Mouse (Mus musculus): ENCODE data around the gene Prrx2.

DNA sequence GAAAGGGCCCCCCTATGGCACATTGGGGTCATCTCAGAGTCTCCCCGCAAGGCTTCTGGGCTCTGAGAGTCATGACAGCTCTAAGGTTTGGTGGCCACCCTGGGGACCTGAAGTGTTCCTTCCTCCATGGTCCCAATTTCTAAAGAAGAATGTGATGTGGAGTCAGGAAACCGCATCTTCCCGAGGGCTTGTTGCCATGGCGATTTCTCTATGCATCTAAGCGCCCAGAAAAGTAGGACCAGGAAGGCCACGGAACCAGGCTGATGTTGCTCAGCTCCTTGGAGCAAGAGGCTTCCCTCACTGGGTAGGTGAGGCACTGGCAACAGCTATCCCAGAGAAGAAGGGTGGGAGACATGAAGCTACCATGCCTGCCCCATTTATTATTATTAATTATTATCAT is 22.3 kb downstream of the Prrx2 start:
- no peak for TF ChIP-seq POLR2A (IDR thresholded peaks at IDR 0.05; ENCODE audit: borderline replicate concordance, control insufficient read depth, low read depth, low read length)
- TF ChIP-seq CTCF (IDR thresholded peaks at IDR 0.05; ENCODE audit: control insufficient read depth, insufficient read depth, low read length) = no peak

All from bone marrow, adult 2 months (tissue).